In the genomic region with DNA sequence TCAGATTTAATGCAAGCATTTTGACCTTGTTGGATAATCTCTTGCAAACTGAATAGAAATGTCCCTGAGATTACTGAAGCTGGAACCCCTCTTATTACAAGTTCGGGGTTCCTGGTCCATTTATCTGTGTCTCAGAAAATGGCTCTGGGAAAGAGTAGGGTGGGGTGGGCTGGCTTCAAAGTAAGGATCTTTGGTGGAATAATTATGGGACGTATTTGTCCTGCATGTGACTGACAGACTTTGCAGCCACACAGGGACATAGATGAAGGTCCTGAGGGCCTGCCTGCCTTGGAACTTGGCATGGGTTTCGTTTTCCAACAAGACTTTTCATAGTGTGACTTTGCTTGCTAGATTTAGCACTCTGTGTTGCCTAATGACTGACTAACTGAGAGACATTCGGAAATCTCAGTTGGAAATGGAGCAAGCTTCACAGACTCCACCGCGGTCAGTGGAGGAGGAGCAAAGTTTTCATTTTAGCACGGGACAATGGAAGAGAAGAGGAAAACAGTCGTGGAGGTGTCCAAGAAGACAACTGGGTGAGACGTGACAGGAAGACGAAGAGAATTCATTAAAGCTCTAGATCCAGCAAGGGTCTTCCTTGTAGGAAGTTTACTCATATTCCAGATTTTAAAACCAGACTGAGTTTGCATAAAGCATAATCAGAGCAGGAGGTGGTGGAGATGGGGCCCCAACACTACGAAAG, we compare ENCODE assay signal across 7 mouse cellular contexts. TPM values are rescaled to one million over a fixed set of nuclear protein-coding genes. Genes with fewer than 3 reads are reported as not detected.
DNase-seq lines count a peak whose midpoint lies in the region; ATAC-seq and TF ChIP-seq lines count a peak whose summit lies in the region.

No protein-coding gene starts in this region.

- H3K9ac ChIP-seq in lung, embryonic 14.5 days, result no peak overlapping the region
- peak overlapping the region; percentile 91 for H3K9ac ChIP-seq in forebrain, embryonic 13.5 days
- H3K9ac ChIP-seq in limb, embryonic 13.5 days, result peak overlapping the region; percentile 65; the same call in 1 of the 2 replicates
- no peak overlapping the region for H3K9ac ChIP-seq in stomach, embryonic 15.5 days

- no peak for TF ChIP-seq CTCF in lung, embryonic 14.5 days (IDR thresholded peaks at IDR 0.05; ENCODE audit: low read depth)

- peaks cover 30% of the 10 kb centered on the region for H3K27me3 ChIP-seq in lung, embryonic 14.5 days (ENCODE audit: insufficient read depth, low read length)
- H3K27me3 ChIP-seq in forebrain, embryonic 13.5 days, result 0 out of 2 replicates have a peak, but pooled peaks cover 5% of the 10 kb centered on the region
- H3K27me3 ChIP-seq in limb, embryonic 13.5 days, result peaks cover 47% of the 10 kb centered on the region
- peaks cover 25% of the 10 kb centered on the region for H3K27me3 ChIP-seq in stomach, embryonic 15.5 days (replicated peaks)

- ATAC-seq in lung, embryonic 14.5 days (ENCODE audit: insufficient read depth), result no peak
- ATAC-seq in forebrain, embryonic 13.5 days, result no peak
- no peak for ATAC-seq in limb, embryonic 13.5 days (ENCODE audit: low FRiP score, low read depth)
- ATAC-seq in stomach, embryonic 15.5 days (ENCODE audit: insufficient read depth, low FRiP score, low read depth), result no peak

- no peaks in the 10 kb centered on the region for H3K36me3 ChIP-seq in lung, embryonic 14.5 days (ENCODE audit: insufficient read depth)
- no peaks in the 10 kb centered on the region for H3K36me3 ChIP-seq in forebrain, embryonic 13.5 days (ENCODE audit: poor library complexity, severe bottlenecking)
- H3K36me3 ChIP-seq in limb, embryonic 13.5 days, result no peaks in the 10 kb centered on the region
- no peaks in the 10 kb centered on the region for H3K36me3 ChIP-seq in stomach, embryonic 15.5 days

- peak overlapping the region; percentile 61 for H3K4me3 ChIP-seq in lung, embryonic 14.5 days (ENCODE audit: low read depth, low read length)
- peak overlapping the region; percentile 72 for H3K4me3 ChIP-seq in forebrain, embryonic 13.5 days
- H3K4me3 ChIP-seq in limb, embryonic 13.5 days, result peak overlapping the region; percentile 68
- H3K4me3 ChIP-seq in stomach, embryonic 15.5 days (replicated peaks), result peak overlapping the region; percentile 63

- no peaks in the 10 kb centered on the region for H3K4me1 ChIP-seq in lung, embryonic 14.5 days (ENCODE audit: insufficient read depth)
- peaks cover 20% of the 10 kb centered on the region for H3K4me1 ChIP-seq in forebrain, embryonic 13.5 days
- peaks cover 11% of the 10 kb centered on the region; the same call in 1 of the 2 replicates for H3K4me1 ChIP-seq in limb, embryonic 13.5 days
- peaks cover 8% of the 10 kb centered on the region; the same call in 1 of the 2 replicates for H3K4me1 ChIP-seq in stomach, embryonic 15.5 days

- H3K4me2 ChIP-seq in lung, embryonic 14.5 days, result peak overlapping the region; percentile 87
- peak overlapping the region; percentile 68 for H3K4me2 ChIP-seq in forebrain, embryonic 13.5 days
- H3K4me2 ChIP-seq in limb, embryonic 13.5 days (replicated peaks), result peak overlapping the region; percentile 99
- H3K4me2 ChIP-seq in stomach, embryonic 15.5 days, result peak overlapping the region; percentile 98

- no peaks in the 10 kb centered on the region for H3K9me3 ChIP-seq in lung, embryonic 14.5 days (ENCODE audit: low read depth, low read length)
- no peaks in the 10 kb centered on the region for H3K9me3 ChIP-seq in forebrain, embryonic 13.5 days (replicated peaks)
- no peaks in the 10 kb centered on the region for H3K9me3 ChIP-seq in limb, embryonic 13.5 days
- H3K9me3 ChIP-seq in stomach, embryonic 15.5 days, result no peaks in the 10 kb centered on the region

- 19% methylated on average over 11 of the region's 11 CpGs for whole genome bisulfite sequencing in lung, embryonic 14.5 days
- WGBS in forebrain, embryonic 13.5 days, result 14% methylated on average over 11 of the region's 11 CpGs
- WGBS in limb, embryonic 13.5 days, result 20% methylated on average over 11 of the region's 11 CpGs
- 20% methylated on average over 11 of the region's 11 CpGs for WGBS in stomach, embryonic 15.5 days

- no peak for DNase-seq in lung, embryonic 14.5 days
- DNase-seq in lung, adult 18-20 months, result no peak
- DNase-seq in left cerebral cortex, adult 11 months (ENCODE audit: low spot score), result no peak
- no peak for DNase-seq in right cerebral cortex, adult 18-20 months

- no peak overlapping the region for H3K27ac ChIP-seq in lung, embryonic 14.5 days (ENCODE audit: low read depth)
- peak overlapping the region; percentile 98 for H3K27ac ChIP-seq in forebrain, embryonic 13.5 days
- no peak overlapping the region for H3K27ac ChIP-seq in limb, embryonic 13.5 days
- no peak overlapping the region for H3K27ac ChIP-seq in stomach, embryonic 15.5 days

RNA-seq across cellular contexts. Expression of gene Ctnnd2, which starts 0.7 kb away (rescaled TPM):
- polyA plus RNA-seq in lung, embryonic 14.5 days (2014; fragmentation: Nextera tagmentation; extraction: Ambion mirVana), result 19.8 and 19.9 TPM in 2 replicates
- polyA plus RNA-seq in forebrain, embryonic 13.5 days (2015; fragmentation: Nextera tagmentation; extraction: Ambion mirVana), result 60.4 and 60.7 TPM in 2 replicates
- polyA plus RNA-seq in limb, embryonic 13.5 days (2015; fragmentation: Nextera tagmentation; extraction: Ambion mirVana), result 3.5 and 3.8 TPM in 2 replicates
- 3.5 and 4.5 TPM in 2 replicates for polyA plus RNA-seq in stomach, embryonic 15.5 days (2015; fragmentation: Nextera tagmentation; extraction: Ambion mirVana)

Comparison
In these comparisons a context has a peak if more than half of its experiments do, and no peak if none do; other contexts are left out.
1. H3K9ac ChIP-seq: peak in forebrain, embryonic 13.5 days (single experiment) and limb, embryonic 13.5 days (single experiment); none in lung, embryonic 14.5 days (single experiment) and stomach, embryonic 15.5 days (single experiment).
2. Peak in every context shown above with its lines, with median percentiles within 50 percentile points of each other: H3K4me2 ChIP-seq and H3K4me3 ChIP-seq.